Mouse (Mus musculus): ENCODE measurements around the gene Cpeb3. TPM values are rescaled to one million over a fixed set of nuclear protein-coding genes. Genes with fewer than 3 reads are reported as not detected.

Gene Cpeb3
- 1.3 and 2.0 TPM in 2 replicates for polyA plus RNA-seq (2014; fragmentation: Nextera tagmentation; extraction: Ambion mirVana)

GRCm38 (mm10) chr19:37208176-37208755, at the start of gene Cpeb3:
Gene Cpeb3, minus strand, starts transcription at chr19:37208601.
- no peaks in the 10 kb centered on the region for H3K27me3 ChIP-seq (replicated peaks; ENCODE audit: control insufficient read depth, insufficient read depth, low read length)
- DNase-seq (ENCODE audit: low spot score): peak; percentile 41
- peak within 1 kb of the TSS; percentile 99 for H3K9ac ChIP-seq (ENCODE audit: low read depth, low read length)
- peak within 1 kb of the TSS; percentile 98 for H3K4me3 ChIP-seq (ENCODE audit: low read depth, low read length)
- H3K9me3 ChIP-seq (ENCODE audit: control insufficient read depth, low read length): no peaks in the 10 kb centered on the region
- peak within 1 kb of the TSS; percentile 96 for H3K27ac ChIP-seq (ENCODE audit: low read depth, low read length)
- peaks cover 22% of the 10 kb centered on the region for H3K4me1 ChIP-seq (replicated peaks; ENCODE audit: control insufficient read depth, insufficient read depth, low read length)
- H3K4me2 ChIP-seq: peak within 1 kb of the TSS; percentile 89
- WGBS: 1% methylated on average over 15 of the region's 15 CpGs
- ATAC-seq (replicated peaks; ENCODE audit: low FRiP score): no peak
- H3K36me3 ChIP-seq (ENCODE audit: control insufficient read depth, insufficient read depth, low read length): peaks cover 21% of the 10 kb centered on the region

DNA sequence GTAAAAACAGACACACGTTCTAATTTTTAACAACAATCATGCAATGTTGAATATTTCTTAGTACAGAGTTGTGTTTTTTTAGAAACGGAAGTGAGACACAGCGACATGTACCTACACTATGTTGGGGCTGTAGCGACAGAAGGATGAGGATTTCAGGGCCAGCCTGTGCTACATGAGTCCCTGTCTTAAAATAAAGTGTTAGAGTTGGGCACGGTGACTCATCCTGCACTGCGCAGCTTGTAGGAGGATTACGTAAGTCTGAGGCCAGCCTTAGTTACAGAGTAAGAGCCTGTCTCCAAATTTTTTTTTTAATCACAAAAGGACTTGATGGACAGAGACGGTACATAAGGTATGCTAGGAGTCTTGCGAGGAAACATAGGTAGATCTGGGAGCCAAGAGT, 46.9 kb upstream of the Cpeb3 start:
- Histone ChIP-seq H3K4me3 (ENCODE audit: low read depth, low read length) (no peak overlapping the region), H3K36me3 (ENCODE audit: control insufficient read depth, insufficient read depth, low read length) (no peaks in the 10 kb centered on the region), H3K9me3 (ENCODE audit: control insufficient read depth, low read length) (no peaks in the 10 kb centered on the region), H3K4me2 (no peak overlapping the region), H3K27ac (ENCODE audit: low read depth, low read length) (no peak overlapping the region), H3K9ac (ENCODE audit: low read depth, low read length) (no peak overlapping the region), H3K4me1 (replicated peaks; ENCODE audit: control insufficient read depth, insufficient read depth, low read length) (no peaks in the 10 kb centered on the region), H3K27me3 (replicated peaks; ENCODE audit: control insufficient read depth, insufficient read depth, low read length) (no peaks in the 10 kb centered on the region)
- DNase-seq (ENCODE audit: low spot score): no peak
- no peak for ATAC-seq (replicated peaks; ENCODE audit: low FRiP score)
- 79% methylated on average over 9 of the region's 9 CpGs for WGBS

DNA sequence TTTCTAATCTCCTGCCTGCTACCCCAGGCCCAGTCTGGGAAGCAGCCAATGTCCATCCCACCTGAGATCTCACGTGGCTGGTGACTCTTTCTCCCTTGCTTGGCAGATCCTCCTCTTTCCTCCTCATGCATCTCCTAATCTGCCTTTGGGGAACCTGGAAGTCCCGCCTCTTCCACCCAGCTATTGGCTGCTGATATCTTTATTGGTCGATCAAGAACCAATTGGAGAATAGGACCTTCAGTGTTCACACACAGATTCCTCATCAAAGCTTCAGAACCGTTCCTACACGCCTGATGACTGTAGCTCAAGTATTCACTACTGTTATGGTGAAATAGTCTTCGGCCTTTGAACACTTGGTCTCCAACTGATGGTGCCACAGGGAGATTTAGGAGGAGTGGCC, 43.7 kb upstream of the Cpeb3 start:
- Histone ChIP-seq H3K4me1 (replicated peaks; ENCODE audit: control insufficient read depth, insufficient read depth, low read length) (no peaks in the 10 kb centered on the region), H3K27ac (ENCODE audit: low read depth, low read length) (no peak overlapping the region), H3K9ac (ENCODE audit: low read depth, low read length) (no peak overlapping the region), H3K4me2 (no peak overlapping the region), H3K9me3 (ENCODE audit: control insufficient read depth, low read length) (no peaks in the 10 kb centered on the region), H3K27me3 (replicated peaks; ENCODE audit: control insufficient read depth, insufficient read depth, low read length) (no peaks in the 10 kb centered on the region), H3K36me3 (ENCODE audit: control insufficient read depth, insufficient read depth, low read length) (no peaks in the 10 kb centered on the region), H3K4me3 (ENCODE audit: low read depth, low read length) (no peak overlapping the region)
- DNase-seq (ENCODE audit: low spot score) (no peak), ATAC-seq (replicated peaks; ENCODE audit: low FRiP score) (no peak)
- 64% methylated on average over 6 of the region's 6 CpGs for WGBS

GRCm38 (mm10) chr19:37248199-37248598, 39.8 kb upstream of the Cpeb3 start:
- no peak overlapping the region for H3K4me2 ChIP-seq
- DNase-seq (ENCODE audit: low spot score): no peak
- no peaks in the 10 kb centered on the region for H3K27me3 ChIP-seq (replicated peaks; ENCODE audit: control insufficient read depth, insufficient read depth, low read length)
- no peak overlapping the region for H3K9ac ChIP-seq (ENCODE audit: low read depth, low read length)
- 72% methylated on average over 3 of the region's 3 CpGs for WGBS
- no peak overlapping the region for H3K4me3 ChIP-seq (ENCODE audit: low read depth, low read length)
- no peaks in the 10 kb centered on the region for H3K36me3 ChIP-seq (ENCODE audit: control insufficient read depth, insufficient read depth, low read length)
- H3K9me3 ChIP-seq (ENCODE audit: control insufficient read depth, low read length): no peaks in the 10 kb centered on the region
- no peak for ATAC-seq (replicated peaks; ENCODE audit: low FRiP score)
- H3K27ac ChIP-seq (ENCODE audit: low read depth, low read length): no peak overlapping the region
- no peaks in the 10 kb centered on the region for H3K4me1 ChIP-seq (replicated peaks; ENCODE audit: control insufficient read depth, insufficient read depth, low read length)

DNA sequence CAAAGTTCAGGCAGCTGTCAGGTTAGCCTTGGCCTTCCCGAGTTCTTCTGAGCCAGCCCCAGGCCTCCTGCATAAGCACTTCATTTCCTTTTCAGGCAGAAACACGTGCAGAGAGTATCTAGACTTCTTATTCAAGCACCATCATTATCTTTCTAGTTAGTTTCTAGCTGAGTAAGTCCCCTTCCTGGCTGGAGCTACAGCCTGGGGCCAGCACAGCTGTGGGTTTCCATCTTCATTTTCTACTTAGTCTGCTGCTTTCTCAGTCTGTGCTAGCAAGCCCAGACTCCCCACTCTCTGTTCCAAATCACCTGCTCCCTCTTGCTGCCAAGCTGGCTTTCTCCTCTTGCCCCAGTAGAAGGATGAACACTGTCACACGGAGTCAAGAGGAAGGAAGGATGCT, 38.5 kb upstream of the Cpeb3 start:
- no peak overlapping the region for H3K4me2 ChIP-seq
- no peak overlapping the region for H3K27ac ChIP-seq (ENCODE audit: low read depth, low read length)
- WGBS: 37% methylated on average over 3 of the region's 3 CpGs
- no peak for DNase-seq (ENCODE audit: low spot score)
- no peaks in the 10 kb centered on the region for H3K27me3 ChIP-seq (replicated peaks; ENCODE audit: control insufficient read depth, insufficient read depth, low read length)
- H3K36me3 ChIP-seq (ENCODE audit: control insufficient read depth, insufficient read depth, low read length): no peaks in the 10 kb centered on the region
- no peaks in the 10 kb centered on the region for H3K9me3 ChIP-seq (ENCODE audit: control insufficient read depth, low read length)
- H3K9ac ChIP-seq (ENCODE audit: low read depth, low read length): no peak overlapping the region
- H3K4me1 ChIP-seq (replicated peaks; ENCODE audit: control insufficient read depth, insufficient read depth, low read length): no peaks in the 10 kb centered on the region
- no peak for ATAC-seq (replicated peaks; ENCODE audit: low FRiP score)
- H3K4me3 ChIP-seq (ENCODE audit: low read depth, low read length): no peak overlapping the region

DNA sequence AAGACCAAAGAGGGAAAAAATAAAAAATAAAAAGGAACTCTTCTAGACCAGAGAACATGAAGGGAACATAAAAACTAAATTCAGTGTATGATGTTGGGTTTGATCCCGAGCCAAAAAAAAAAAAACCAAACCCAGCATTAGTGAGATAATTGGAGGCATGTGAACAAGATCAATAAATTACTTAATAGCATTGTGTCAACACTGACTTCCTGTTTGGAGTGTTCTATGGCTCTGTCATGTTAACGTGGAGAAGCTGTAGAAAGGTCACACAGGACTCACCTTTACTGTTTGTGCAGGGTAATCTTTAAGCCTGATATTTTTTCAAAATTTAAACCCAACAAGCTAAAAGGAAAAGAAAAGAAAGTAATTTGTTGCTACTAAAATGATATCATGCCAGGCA, 34.3 kb upstream of the Cpeb3 start:
- Histone ChIP-seq H3K27ac (ENCODE audit: low read depth, low read length) (no peak overlapping the region), H3K36me3 (ENCODE audit: control insufficient read depth, insufficient read depth, low read length) (no peaks in the 10 kb centered on the region), H3K27me3 (replicated peaks; ENCODE audit: control insufficient read depth, insufficient read depth, low read length) (no peaks in the 10 kb centered on the region), H3K4me2 (no peak overlapping the region), H3K4me1 (replicated peaks; ENCODE audit: control insufficient read depth, insufficient read depth, low read length) (peaks cover 9% of the 10 kb centered on the region), H3K9ac (ENCODE audit: low read depth, low read length) (no peak overlapping the region), H3K4me3 (ENCODE audit: low read depth, low read length) (no peak overlapping the region), H3K9me3 (ENCODE audit: control insufficient read depth, low read length) (no peaks in the 10 kb centered on the region)
- ATAC-seq (replicated peaks; ENCODE audit: low FRiP score) (no peak), DNase-seq (ENCODE audit: low spot score) (no peak)
- 51% methylated on average over 2 of the region's 2 CpGs for WGBS

- Histone ChIP-seq H3K27me3 (replicated peaks; ENCODE audit: control insufficient read depth, insufficient read depth, low read length) (no peaks in the 10 kb centered on the region), H3K4me3 (ENCODE audit: low read depth, low read length) (no peak overlapping the region), H3K36me3 (ENCODE audit: control insufficient read depth, insufficient read depth, low read length) (no peaks in the 10 kb centered on the region), H3K9ac (ENCODE audit: low read depth, low read length) (no peak overlapping the region), H3K4me1 (replicated peaks; ENCODE audit: control insufficient read depth, insufficient read depth, low read length) (peaks cover 18% of the 10 kb centered on the region), H3K27ac (ENCODE audit: low read depth, low read length) (no peak overlapping the region), H3K9me3 (ENCODE audit: control insufficient read depth, low read length) (no peaks in the 10 kb centered on the region), H3K4me2 (no peak overlapping the region)
- 62% methylated on average over 5 of the region's 5 CpGs for WGBS
- no peak for DNase-seq (ENCODE audit: low spot score)
- no peak for ATAC-seq (replicated peaks; ENCODE audit: low FRiP score)
Observed at GRCm38 (mm10) chr19:37241201-37241600, 32.8 kb upstream of the Cpeb3 start.

GRCm38 (mm10) chr19:37239096-37239495, 30.7 kb upstream of the Cpeb3 start:
- Histone ChIP-seq H3K9me3 (ENCODE audit: control insufficient read depth, low read length) (no peaks in the 10 kb centered on the region), H3K27me3 (replicated peaks; ENCODE audit: control insufficient read depth, insufficient read depth, low read length) (peaks cover 17% of the 10 kb centered on the region), H3K9ac (ENCODE audit: low read depth, low read length) (no peak overlapping the region), H3K27ac (ENCODE audit: low read depth, low read length) (0 out of 2 replicates have a peak overlapping the region, but pooled peaks have one; percentile 59), H3K4me2 (peak overlapping the region; percentile 64; the same call in 1 of the 2 replicates), H3K4me1 (replicated peaks; ENCODE audit: control insufficient read depth, insufficient read depth, low read length) (peaks cover 22% of the 10 kb centered on the region), H3K36me3 (ENCODE audit: control insufficient read depth, insufficient read depth, low read length) (no peaks in the 10 kb centered on the region), H3K4me3 (ENCODE audit: low read depth, low read length) (no peak overlapping the region)
- DNase-seq (ENCODE audit: low spot score) (peak; percentile 57), ATAC-seq (replicated peaks; ENCODE audit: low FRiP score) (no peak)
- 31% methylated on average over 4 of the region's 4 CpGs for WGBS

DNA sequence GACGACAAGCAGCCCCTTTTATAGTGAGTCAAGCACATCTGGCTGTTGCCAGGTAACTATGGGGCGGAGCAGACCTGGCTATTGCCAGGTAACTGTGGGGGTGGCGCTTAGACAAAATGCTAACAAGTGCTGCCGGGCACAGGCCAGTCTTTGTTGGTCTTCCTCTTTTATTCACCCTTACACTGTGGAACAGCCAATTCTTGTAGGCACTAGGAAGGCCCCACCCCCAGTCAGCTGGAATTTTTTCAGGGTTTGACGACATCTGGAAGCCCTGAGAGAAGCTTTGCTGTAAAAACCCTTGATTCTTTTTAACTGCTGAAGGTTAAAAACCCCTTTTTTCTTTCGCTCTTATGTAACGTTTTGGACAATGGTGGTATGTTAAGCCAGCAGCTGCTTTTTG, 30.2 kb upstream of the Cpeb3 start:
- Histone ChIP-seq H3K9ac (ENCODE audit: low read depth, low read length) (no peak overlapping the region), H3K4me2 (peak overlapping the region; percentile 64), H3K9me3 (ENCODE audit: control insufficient read depth, low read length) (no peaks in the 10 kb centered on the region), H3K36me3 (ENCODE audit: control insufficient read depth, insufficient read depth, low read length) (no peaks in the 10 kb centered on the region), H3K27ac (ENCODE audit: low read depth, low read length) (peak overlapping the region; percentile 59; the same call in 1 of the 2 replicates), H3K27me3 (replicated peaks; ENCODE audit: control insufficient read depth, insufficient read depth, low read length) (peaks cover 21% of the 10 kb centered on the region), H3K4me3 (ENCODE audit: low read depth, low read length) (0 out of 2 replicates have a peak overlapping the region, but pooled peaks have one; percentile 13), H3K4me1 (replicated peaks; ENCODE audit: control insufficient read depth, insufficient read depth, low read length) (peaks cover 26% of the 10 kb centered on the region)
- no peak for DNase-seq (ENCODE audit: low spot score)
- no peak; the same call in 1 of the 2 replicates for ATAC-seq (replicated peaks; ENCODE audit: low FRiP score)
- WGBS: 21% methylated on average over 7 of the region's 7 CpGs
